Mouse (Mus musculus) hindbrain, embryonic 14.5 days (tissue): ENCODE measurements around the gene Tnni3k. TPM values are rescaled to one million over a fixed set of nuclear protein-coding genes. Genes with fewer than 3 reads are reported as not detected.

ENCODE experiments used
- ATAC-seq: fragments of 200-750 bp; cut with Nextera tagmentation; 2 replicates; pipeline ENCODE4 v1.8.0; 2017; ENCODE audit warnings: moderate number of reproducible peaks, mild to moderate bottlenecking, moderate TSS enrichment, moderate library complexity; ENCODE audit not compliant: low FRiP score
- DNase-seq: peaks from one replicate; pipeline ENCODE4 v3.0.0-alpha.2; 2015; ENCODE audit warnings: low spot score
- H3K27ac ChIP-seq: fragments of 300-500 bp; sonication (generic); 2 replicates; pipeline ENCODE4 v1.5.1; 2014; ENCODE audit warnings: mild to moderate bottlenecking, moderate library complexity
- H3K27me3 ChIP-seq: fragments of 300-500 bp; sonication (generic); 2 replicates; pipeline ENCODE4 v1.6.1; 2014; ENCODE audit warnings: mild to moderate bottlenecking, low read length, mixed read lengths; ENCODE audit not compliant: control insufficient read depth, insufficient read depth
- H3K36me3 ChIP-seq: fragments of 300-500 bp; sonication (generic); replicated peaks from 2 replicates; pipeline ENCODE4 v1.6.1; 2014; ENCODE audit not compliant: control insufficient read depth, insufficient read depth
- H3K4me1 ChIP-seq: fragments of 300-500 bp; sonication (generic); replicated peaks from 2 replicates; pipeline ENCODE4 v1.6.1; 2014; ENCODE audit warnings: antibody characterized with exemption, low read length, mixed read lengths; ENCODE audit not compliant: control insufficient read depth, insufficient read depth
- H3K4me2 ChIP-seq: fragments of 300-500 bp; sonication (generic); replicated peaks from 2 replicates; pipeline ENCODE4 v1.6.1; 2014; ENCODE audit warnings: mild to moderate bottlenecking, moderate library complexity
- H3K4me3 ChIP-seq: fragments of 300-500 bp; sonication (generic); replicated peaks from 2 replicates; pipeline ENCODE4 v1.5.1; 2014; ENCODE audit warnings: mild to moderate bottlenecking, low read length
- H3K9ac ChIP-seq: fragments of 300-500 bp; sonication (generic); 2 replicates; pipeline ENCODE4 v1.6.1; 2014
- H3K9me3 ChIP-seq: fragments of 300-500 bp; sonication (generic); 2 replicates; pipeline ENCODE4 v1.6.1; 2016; ENCODE audit warnings: low read length; ENCODE audit not compliant: control insufficient read depth
- WGBS: fragments of 180-500 bp; shearing (Covaris S2); extraction: QIAGEN DNeasy Blood & Tissue Kit; methylation state at CpG from one replicate; pipeline ENCODE4 v1.1.7; 2014; 5-methylcytosine and 5-hydroxymethylcytosine counted together
- polyA plus RNA-seq: library from polyadenylated mRNA; unstranded; fragments of >200 nt; fragmentation: Nextera tagmentation; extraction: Ambion mirVana; gene quantifications from 2 replicates; pipeline ENCODE4 v1.2.1, GENCODE M21; 2014

The Tnni3k gene
- polyA plus RNA-seq, 1 experiment from 2014 or later = 0.24 TPM

DNA sequence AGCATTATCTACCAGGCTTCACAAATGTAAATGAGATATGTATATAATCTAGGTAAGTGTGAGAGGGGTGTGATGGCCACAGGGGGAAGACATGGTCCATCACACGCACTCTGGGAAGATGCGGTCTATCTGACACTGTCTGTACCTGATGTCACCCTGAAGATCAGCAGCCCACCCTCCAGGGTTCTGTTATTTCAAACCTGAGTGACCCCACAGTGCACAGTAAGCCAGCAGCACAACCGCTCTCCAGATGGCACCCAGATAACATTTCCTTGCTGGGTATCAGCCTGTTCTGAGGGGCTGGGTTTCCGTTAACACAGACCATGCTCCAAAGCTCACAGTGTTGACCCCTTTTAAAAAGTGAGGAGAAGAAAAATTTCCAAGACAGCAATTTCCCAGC, 288.9 kb downstream of the Tnni3k start:
- Histone ChIP-seq H3K9ac (no peak overlapping the region), H3K4me3 (no peak overlapping the region), H3K36me3 (no peaks in the 10 kb centered on the region), H3K27me3 (no peaks in the 10 kb centered on the region), H3K4me2 (no peak overlapping the region), H3K9me3 (no peaks in the 10 kb centered on the region), H3K4me1 (no peaks in the 10 kb centered on the region), H3K27ac (no peak overlapping the region)
- 91% methylated on average over 4 of the region's 4 CpGs for WGBS
- DNase-seq = no peak
- ATAC-seq = no peak

DNA sequence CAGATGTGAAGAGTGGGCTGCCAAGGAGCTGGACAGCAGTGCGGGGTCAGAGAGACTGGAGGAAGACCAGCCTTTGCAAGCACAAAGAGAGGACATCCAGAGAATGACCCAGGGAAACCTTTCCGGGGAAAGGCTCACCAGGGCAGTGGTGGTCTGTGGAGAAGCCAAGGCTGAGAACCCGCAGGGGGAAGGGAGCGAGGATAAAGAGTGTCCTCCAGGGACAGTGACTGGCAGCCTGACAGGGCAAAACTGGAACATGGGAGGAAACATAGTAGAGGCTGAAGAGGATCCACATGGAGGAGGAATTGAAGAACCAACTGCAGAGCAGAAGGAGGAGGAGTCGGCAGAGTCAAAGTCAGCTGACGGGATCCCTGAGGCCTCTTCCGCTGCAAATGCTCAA, 291.1 kb downstream of the Tnni3k start:
- no peaks in the 10 kb centered on the region for H3K4me1 ChIP-seq
- no peak for DNase-seq
- H3K27me3 ChIP-seq = no peaks in the 10 kb centered on the region
- WGBS = 93% methylated on average over 7 of the region's 7 CpGs
- H3K9me3 ChIP-seq = no peaks in the 10 kb centered on the region
- no peaks in the 10 kb centered on the region for H3K36me3 ChIP-seq
- H3K4me2 ChIP-seq = no peak overlapping the region
- no peak overlapping the region for H3K4me3 ChIP-seq
- H3K9ac ChIP-seq = no peak overlapping the region
- ATAC-seq = no peak
- H3K27ac ChIP-seq = no peak overlapping the region

DNA sequence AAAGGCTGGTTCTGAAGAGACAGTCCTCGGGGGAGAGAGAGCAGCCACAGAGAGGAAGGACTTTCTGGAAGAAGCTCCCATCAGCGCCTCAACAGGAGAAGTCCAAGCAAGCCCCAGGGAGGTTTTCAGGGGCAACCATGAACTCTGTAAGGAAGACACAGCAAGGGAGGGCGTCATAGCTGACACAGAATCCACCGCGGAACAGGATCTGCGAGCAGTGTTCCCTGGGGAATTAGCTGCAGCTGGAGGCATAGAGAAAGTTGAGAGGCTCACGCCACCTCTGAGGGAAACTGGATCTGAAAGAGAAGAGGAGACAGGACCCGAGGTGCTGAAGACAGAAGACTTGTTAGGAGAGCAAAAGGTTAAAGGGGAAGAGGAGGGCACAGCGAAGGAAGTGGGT, 291.8 kb downstream of the Tnni3k start:
- Histone ChIP-seq H3K27ac (no peak overlapping the region), H3K4me1 (no peaks in the 10 kb centered on the region), H3K27me3 (no peaks in the 10 kb centered on the region), H3K4me2 (no peak overlapping the region), H3K9ac (no peak overlapping the region), H3K9me3 (no peaks in the 10 kb centered on the region), H3K36me3 (no peaks in the 10 kb centered on the region), H3K4me3 (no peak overlapping the region)
- DNase-seq (no peak), ATAC-seq (no peak)
- 67% methylated on average over 9 of the region's 9 CpGs for WGBS

DNA sequence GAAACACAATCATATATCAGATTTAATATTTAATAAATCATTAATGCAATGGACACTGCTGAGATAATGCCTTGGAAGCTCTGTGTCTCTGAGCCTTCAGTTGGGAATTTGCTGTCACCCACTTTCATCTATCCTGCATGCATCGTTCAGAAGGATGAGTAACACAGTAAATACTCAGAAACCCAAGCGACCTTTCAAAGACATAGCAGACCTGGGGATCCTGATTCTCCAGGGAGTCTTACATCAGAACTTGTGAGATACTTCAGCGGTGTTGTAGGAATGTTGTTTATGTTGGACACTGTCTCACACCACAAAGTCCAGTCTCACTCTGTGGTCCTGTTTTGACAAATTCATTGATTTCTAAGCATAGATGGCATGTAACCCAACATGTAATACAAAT, 294.1 kb downstream of the Tnni3k start:
- no peaks in the 10 kb centered on the region for H3K36me3 ChIP-seq
- H3K27ac ChIP-seq = no peak overlapping the region
- H3K9ac ChIP-seq = no peak overlapping the region
- no peaks in the 10 kb centered on the region for H3K27me3 ChIP-seq
- no peaks in the 10 kb centered on the region for H3K9me3 ChIP-seq
- no peak overlapping the region for H3K4me3 ChIP-seq
- WGBS = 88% methylated on average over 3 of the region's 3 CpGs
- ATAC-seq (no peak), DNase-seq (no peak)
- H3K4me2 ChIP-seq = no peak overlapping the region
- H3K4me1 ChIP-seq = no peaks in the 10 kb centered on the region; the same call in 1 of the 2 replicates

DNA sequence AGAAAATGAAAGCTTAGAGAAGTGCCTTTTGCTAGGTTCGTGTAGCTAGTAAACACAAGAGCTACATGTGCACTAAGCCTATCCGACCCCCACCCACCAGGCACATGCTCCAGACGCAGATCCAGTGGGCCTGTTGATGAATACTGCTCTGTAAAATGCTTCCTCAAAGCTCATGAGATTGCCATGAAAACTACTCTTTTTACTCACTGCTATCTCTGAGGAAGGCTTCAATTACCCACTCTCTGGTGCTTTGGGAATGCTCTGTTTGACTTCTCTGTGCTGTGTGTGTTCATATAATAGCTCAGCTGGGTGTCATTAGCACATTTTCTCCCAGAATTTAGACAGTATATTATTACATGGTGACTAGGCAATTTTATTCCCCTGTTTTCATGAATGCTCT, 297.1 kb downstream of the Tnni3k start:
- H3K27ac ChIP-seq = no peak overlapping the region
- DNase-seq (no peak), ATAC-seq (peak; percentile 40; the same call in 1 of the 2 replicates)
- H3K27me3 ChIP-seq = no peaks in the 10 kb centered on the region
- WGBS = 53% methylated on average over 3 of the region's 3 CpGs
- no peaks in the 10 kb centered on the region for H3K36me3 ChIP-seq
- no peak overlapping the region for H3K4me2 ChIP-seq
- no peaks in the 10 kb centered on the region for H3K9me3 ChIP-seq
- no peak overlapping the region for H3K9ac ChIP-seq
- no peak overlapping the region for H3K4me3 ChIP-seq
- no peaks in the 10 kb centered on the region; the same call in 1 of the 2 replicates for H3K4me1 ChIP-seq

DNA sequence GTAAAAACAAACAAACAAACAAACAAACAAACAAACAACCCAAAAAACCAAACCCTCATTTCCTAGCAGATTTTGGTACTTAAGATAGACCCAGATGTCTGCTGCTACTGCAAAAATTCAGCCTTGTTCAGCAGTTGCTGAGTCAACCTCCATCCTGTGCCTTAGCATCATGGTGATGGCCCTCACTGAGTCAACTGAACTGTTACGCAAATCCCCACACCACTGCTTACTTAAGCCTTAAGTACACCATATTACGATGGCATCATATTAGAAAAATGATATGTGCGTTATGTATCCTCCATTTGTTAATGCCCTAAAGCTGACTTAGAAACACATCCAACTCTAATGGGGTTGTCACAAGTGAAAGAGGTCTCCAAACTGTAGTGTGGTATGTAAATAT, 300.0 kb downstream of the Tnni3k start:
- Histone ChIP-seq H3K4me1 (no peaks in the 10 kb centered on the region; the same call in 1 of the 2 replicates), H3K27me3 (no peaks in the 10 kb centered on the region), H3K4me3 (no peak overlapping the region), H3K27ac (no peak overlapping the region), H3K9me3 (no peaks in the 10 kb centered on the region), H3K9ac (no peak overlapping the region), H3K36me3 (no peaks in the 10 kb centered on the region), H3K4me2 (no peak overlapping the region)
- WGBS = over 99% methylated on average over 3 of the region's 3 CpGs
- no peak for DNase-seq
- ATAC-seq = no peak

DNA sequence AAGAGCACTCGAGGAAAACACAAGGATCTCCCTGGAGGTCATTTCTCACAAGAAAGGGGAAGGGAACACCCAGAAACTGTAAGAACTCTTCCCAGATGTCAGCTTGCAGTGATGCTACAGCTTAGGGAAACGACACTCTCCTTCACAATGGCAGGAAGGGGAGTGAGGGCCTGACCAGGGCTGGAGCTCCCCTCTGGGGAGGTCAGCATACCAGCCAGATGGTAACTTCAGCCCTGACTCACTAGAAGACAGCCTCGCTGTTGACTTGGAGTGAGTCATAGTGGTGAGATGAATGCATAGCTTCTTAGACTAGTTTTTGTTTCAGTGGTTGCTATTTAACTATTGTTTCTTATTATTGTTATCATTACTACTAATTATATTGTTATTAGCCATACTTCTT, 300.7 kb downstream of the Tnni3k start:
- ATAC-seq = no peak
- Histone ChIP-seq H3K36me3 (no peaks in the 10 kb centered on the region), H3K4me3 (no peak overlapping the region), H3K27me3 (no peaks in the 10 kb centered on the region), H3K9ac (no peak overlapping the region), H3K4me2 (no peak overlapping the region), H3K27ac (no peak overlapping the region), H3K4me1 (no peaks in the 10 kb centered on the region; the same call in 1 of the 2 replicates), H3K9me3 (no peaks in the 10 kb centered on the region)
- DNase-seq = no peak
- 55% methylated on average over 3 of the region's 3 CpGs for WGBS

DNA sequence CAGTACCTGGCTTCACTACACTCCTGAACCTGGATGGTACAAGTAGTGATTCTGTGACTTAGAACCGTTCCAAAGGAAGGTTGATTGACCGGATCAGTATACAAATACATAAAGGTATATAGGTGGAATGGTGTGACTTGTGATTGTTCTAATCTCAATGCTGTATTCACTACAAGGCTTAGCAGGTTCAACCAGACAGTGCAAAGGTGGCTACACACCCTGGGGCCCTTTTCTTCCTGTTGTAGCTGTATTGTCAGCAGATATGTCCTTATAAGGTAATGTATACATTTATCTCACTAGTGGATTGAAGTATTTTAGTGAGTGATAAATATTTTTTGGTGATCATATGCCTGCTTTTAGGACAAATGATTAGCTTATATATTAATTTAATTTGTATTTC, 310.9 kb downstream of the Tnni3k start:
- WGBS = 98% methylated on average over 2 of the region's 2 CpGs
- no peak for ATAC-seq
- H3K9ac ChIP-seq = no peak overlapping the region

DNA sequence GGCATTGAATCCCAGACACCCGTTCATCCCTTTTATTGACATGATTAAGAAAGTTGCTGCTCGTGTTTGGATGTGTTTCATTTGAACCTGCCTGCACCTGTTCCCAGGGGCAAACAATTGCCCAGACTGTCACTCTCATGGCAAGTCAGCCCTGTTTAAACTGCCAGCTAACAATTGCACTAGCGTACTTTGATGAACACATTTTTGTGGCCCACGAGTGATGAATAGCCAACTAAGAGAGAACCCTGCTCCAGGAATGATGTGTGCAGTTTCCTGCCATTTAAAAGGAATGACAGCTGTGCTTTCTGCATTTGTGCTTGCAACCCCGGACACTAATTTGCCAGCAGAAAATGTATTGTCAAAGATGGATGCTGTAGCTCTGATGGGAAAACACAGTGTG, 312.3 kb downstream of the Tnni3k start:
- WGBS = 24% methylated on average over 5 of the region's 5 CpGs
- no peaks in the 10 kb centered on the region for H3K36me3 ChIP-seq
- H3K9me3 ChIP-seq = no peaks in the 10 kb centered on the region
- H3K9ac ChIP-seq = no peak overlapping the region
- H3K27ac ChIP-seq = no peak overlapping the region
- no peaks in the 10 kb centered on the region for H3K4me1 ChIP-seq
- no peak overlapping the region for H3K4me3 ChIP-seq
- no peak for ATAC-seq
- no peak overlapping the region for H3K4me2 ChIP-seq
- H3K27me3 ChIP-seq = no peaks in the 10 kb centered on the region
- DNase-seq = no peak

More for the DNA sequence above, 310.9 kb downstream of the Tnni3k start:
- Histone ChIP-seq H3K9me3 (no peaks in the 10 kb centered on the region), H3K27me3 (no peaks in the 10 kb centered on the region), H3K36me3 (no peaks in the 10 kb centered on the region), H3K4me2 (no peak overlapping the region), H3K4me1 (no peaks in the 10 kb centered on the region), H3K27ac (no peak overlapping the region), H3K4me3 (no peak overlapping the region)
- DNase-seq = no peak

DNA sequence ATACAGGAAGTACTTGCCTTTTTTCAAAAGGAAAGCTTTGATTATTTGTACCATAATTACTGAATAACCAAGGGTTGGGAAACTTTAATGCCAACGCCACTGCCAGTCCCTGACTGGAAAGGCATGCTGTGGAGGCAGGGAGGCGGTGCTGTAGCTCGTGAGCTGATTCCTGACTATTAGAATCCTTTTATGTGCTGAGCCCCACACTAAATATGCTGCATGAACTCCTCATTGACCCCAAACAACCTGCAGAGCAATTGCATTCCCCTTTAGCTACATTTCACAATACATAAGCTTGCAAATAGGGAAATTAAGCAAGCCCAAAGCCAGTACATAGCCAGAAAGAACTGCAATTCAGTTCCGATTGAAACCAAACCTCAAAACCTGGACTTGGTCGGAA, 313.7 kb downstream of the Tnni3k start:
- Histone ChIP-seq H3K9me3 (no peaks in the 10 kb centered on the region), H3K4me2 (no peak overlapping the region), H3K27me3 (no peaks in the 10 kb centered on the region), H3K9ac (no peak overlapping the region), H3K36me3 (no peaks in the 10 kb centered on the region), H3K4me3 (no peak overlapping the region), H3K27ac (no peak overlapping the region), H3K4me1 (no peaks in the 10 kb centered on the region)
- 59% methylated on average over 5 of the region's 5 CpGs for WGBS
- no peak for ATAC-seq
- no peak for DNase-seq
